Mouse (Mus musculus): ENCODE data around the gene Asb4. TPM values are rescaled to one million over a fixed set of nuclear protein-coding genes. Genes with fewer than 3 reads are reported as not detected.

Asb4 gene
- polyA plus RNA-seq, 1 experiment from 2014 or later, result 17.1 TPM

GRCm38 (mm10) chr6:5429982-5430550 is 46.9 kb downstream of the Asb4 start:
- Histone ChIP-seq H3K9me3 (ENCODE audit: control insufficient read depth, low read length) (no peaks in the 10 kb centered on the region), H3K4me3 (replicated peaks; ENCODE audit: low read length) (no peak overlapping the region), H3K36me3 (replicated peaks; ENCODE audit: control insufficient read depth, insufficient read depth) (no peaks in the 10 kb centered on the region), H3K9ac (no peak overlapping the region), H3K4me1 (replicated peaks; ENCODE audit: control insufficient read depth, insufficient read depth, low read length) (no peaks in the 10 kb centered on the region), H3K27ac (no peak overlapping the region), H3K27me3 (ENCODE audit: control insufficient read depth, insufficient read depth, low read length) (no peaks in the 10 kb centered on the region), H3K4me2 (replicated peaks) (no peak overlapping the region)
- 96% methylated on average over 4 of the region's 4 CpGs for WGBS
- ATAC-seq (ENCODE audit: low FRiP score) (no peak), DNase-seq (ENCODE audit: low spot score) (no peak)

- ATAC-seq (ENCODE audit: low FRiP score), result no peak
- Histone ChIP-seq H3K27me3 (ENCODE audit: control insufficient read depth, insufficient read depth, low read length) (no peaks in the 10 kb centered on the region), H3K4me1 (replicated peaks; ENCODE audit: control insufficient read depth, insufficient read depth, low read length) (no peaks in the 10 kb centered on the region), H3K9ac (no peak overlapping the region), H3K27ac (no peak overlapping the region), H3K4me3 (replicated peaks; ENCODE audit: low read length) (no peak overlapping the region), H3K4me2 (replicated peaks) (no peak overlapping the region), H3K36me3 (replicated peaks; ENCODE audit: control insufficient read depth, insufficient read depth) (no peaks in the 10 kb centered on the region), H3K9me3 (ENCODE audit: control insufficient read depth, low read length) (no peaks in the 10 kb centered on the region)
- WGBS, result 84% methylated on average over 2 of the region's 2 CpGs
- no peak for DNase-seq (ENCODE audit: low spot score)
These were observed 50.7 kb downstream of the Asb4 start for GRCm38 (mm10) chr6:5433887-5434286.

- DNase-seq (ENCODE audit: low spot score) (no peak), ATAC-seq (ENCODE audit: low FRiP score) (no peak)
- no peaks in the 10 kb centered on the region for H3K9me3 ChIP-seq (ENCODE audit: control insufficient read depth, low read length)
- H3K4me1 ChIP-seq (replicated peaks; ENCODE audit: control insufficient read depth, insufficient read depth, low read length), result peaks cover 3% of the 10 kb centered on the region
- WGBS, result 51% methylated on average over 4 of the region's 4 CpGs
- no peaks in the 10 kb centered on the region for H3K27me3 ChIP-seq (ENCODE audit: control insufficient read depth, insufficient read depth, low read length)
- H3K4me3 ChIP-seq (replicated peaks; ENCODE audit: low read length), result no peak overlapping the region
- H3K27ac ChIP-seq, result no peak overlapping the region
- no peaks in the 10 kb centered on the region for H3K36me3 ChIP-seq (replicated peaks; ENCODE audit: control insufficient read depth, insufficient read depth)
- no peak overlapping the region for H3K4me2 ChIP-seq (replicated peaks)
- no peak overlapping the region for H3K9ac ChIP-seq
These were observed 54.6 kb downstream of the Asb4 start for GRCm38 (mm10) chr6:5437757-5438156.

GRCm38 (mm10) chr6:5441221-5441620 is 58.0 kb downstream of the Asb4 start:
- H3K27me3 ChIP-seq (ENCODE audit: control insufficient read depth, insufficient read depth, low read length), result no peaks in the 10 kb centered on the region
- no peak for ATAC-seq (ENCODE audit: low FRiP score)
- H3K4me2 ChIP-seq (replicated peaks), result no peak overlapping the region
- H3K9me3 ChIP-seq (ENCODE audit: control insufficient read depth, low read length), result no peaks in the 10 kb centered on the region
- 85% methylated on average over 6 of the region's 6 CpGs for WGBS
- peaks cover 5% of the 10 kb centered on the region for H3K4me1 ChIP-seq (replicated peaks; ENCODE audit: control insufficient read depth, insufficient read depth, low read length)
- H3K4me3 ChIP-seq (replicated peaks; ENCODE audit: low read length), result no peak overlapping the region
- H3K9ac ChIP-seq, result no peak overlapping the region
- no peak overlapping the region for H3K27ac ChIP-seq
- no peaks in the 10 kb centered on the region for H3K36me3 ChIP-seq (replicated peaks; ENCODE audit: control insufficient read depth, insufficient read depth)
- DNase-seq (ENCODE audit: low spot score), result no peak

GRCm38 (mm10) chr6:5442316-5443085 is 59.3 kb downstream of the Asb4 start:
- WGBS, result 16% methylated on average over 13 of the region's 14 CpGs
- Histone ChIP-seq H3K4me1 (replicated peaks; ENCODE audit: control insufficient read depth, insufficient read depth, low read length) (peaks cover 5% of the 10 kb centered on the region), H3K36me3 (replicated peaks; ENCODE audit: control insufficient read depth, insufficient read depth) (no peaks in the 10 kb centered on the region), H3K27me3 (ENCODE audit: control insufficient read depth, insufficient read depth, low read length) (no peaks in the 10 kb centered on the region), H3K9ac (no peak overlapping the region), H3K9me3 (ENCODE audit: control insufficient read depth, low read length) (no peaks in the 10 kb centered on the region), H3K4me2 (replicated peaks) (0 out of 2 replicates have a peak overlapping the region, but pooled peaks have one; percentile 12), H3K4me3 (replicated peaks; ENCODE audit: low read length) (no peak overlapping the region), H3K27ac (no peak overlapping the region)
- ATAC-seq (ENCODE audit: low FRiP score) (peak; percentile 14; the same call in 1 of the 2 replicates), DNase-seq (ENCODE audit: low spot score) (peak; percentile 29)

GRCm38 (mm10) chr6:5443104-5443863 is 60.1 kb downstream of the Asb4 start:
- no peak overlapping the region for H3K9ac ChIP-seq
- no peaks in the 10 kb centered on the region for H3K27me3 ChIP-seq (ENCODE audit: control insufficient read depth, insufficient read depth, low read length)
- no peak overlapping the region for H3K4me3 ChIP-seq (replicated peaks; ENCODE audit: low read length)
- peaks cover 5% of the 10 kb centered on the region for H3K4me1 ChIP-seq (replicated peaks; ENCODE audit: control insufficient read depth, insufficient read depth, low read length)
- H3K9me3 ChIP-seq (ENCODE audit: control insufficient read depth, low read length), result no peaks in the 10 kb centered on the region
- H3K36me3 ChIP-seq (replicated peaks; ENCODE audit: control insufficient read depth, insufficient read depth), result no peaks in the 10 kb centered on the region
- no peak overlapping the region for H3K27ac ChIP-seq
- H3K4me2 ChIP-seq (replicated peaks), result peak overlapping the region; percentile 12; the same call in 1 of the 2 replicates
- ATAC-seq (ENCODE audit: low FRiP score) (peak; percentile 43; the same call in 1 of the 2 replicates), DNase-seq (ENCODE audit: low spot score) (no peak)
- 32% methylated on average over 13 of the region's 13 CpGs for WGBS

GRCm38 (mm10) chr6:5444331-5444898 is 61.2 kb downstream of the Asb4 start:
- no peak overlapping the region for H3K9ac ChIP-seq
- H3K4me3 ChIP-seq (replicated peaks; ENCODE audit: low read length), result no peak overlapping the region
- H3K4me2 ChIP-seq (replicated peaks), result no peak overlapping the region
- no peak for DNase-seq (ENCODE audit: low spot score)
- H3K36me3 ChIP-seq (replicated peaks; ENCODE audit: control insufficient read depth, insufficient read depth), result no peaks in the 10 kb centered on the region
- no peaks in the 10 kb centered on the region for H3K9me3 ChIP-seq (ENCODE audit: control insufficient read depth, low read length)
- H3K27me3 ChIP-seq (ENCODE audit: control insufficient read depth, insufficient read depth, low read length), result no peaks in the 10 kb centered on the region
- H3K4me1 ChIP-seq (replicated peaks; ENCODE audit: control insufficient read depth, insufficient read depth, low read length), result peaks cover 5% of the 10 kb centered on the region
- WGBS, result 94% methylated on average over 5 of the region's 5 CpGs
- H3K27ac ChIP-seq, result no peak overlapping the region
- ATAC-seq (ENCODE audit: low FRiP score), result no peak

- no peaks in the 10 kb centered on the region for H3K9me3 ChIP-seq (ENCODE audit: control insufficient read depth, low read length)
- no peaks in the 10 kb centered on the region for H3K27me3 ChIP-seq (ENCODE audit: control insufficient read depth, insufficient read depth, low read length)
- ATAC-seq (ENCODE audit: low FRiP score), result no peak
- H3K36me3 ChIP-seq (replicated peaks; ENCODE audit: control insufficient read depth, insufficient read depth), result no peaks in the 10 kb centered on the region
- peaks cover 5% of the 10 kb centered on the region for H3K4me1 ChIP-seq (replicated peaks; ENCODE audit: control insufficient read depth, insufficient read depth, low read length)
- no peak overlapping the region for H3K4me3 ChIP-seq (replicated peaks; ENCODE audit: low read length)
- WGBS, result 76% methylated on average over 4 of the region's 4 CpGs
- no peak overlapping the region for H3K4me2 ChIP-seq (replicated peaks)
- H3K27ac ChIP-seq, result no peak overlapping the region
- H3K9ac ChIP-seq, result no peak overlapping the region
- DNase-seq (ENCODE audit: low spot score), result no peak
These were observed 63.8 kb downstream of the Asb4 start for GRCm38 (mm10) chr6:5447013-5447412.

GRCm38 (mm10) chr6:5447546-5447945 is 64.4 kb downstream of the Asb4 start:
- DNase-seq (ENCODE audit: low spot score) (peak; percentile 28), ATAC-seq (ENCODE audit: low FRiP score) (peak; percentile 78; the same call in 1 of the 2 replicates)
- no peaks in the 10 kb centered on the region for H3K36me3 ChIP-seq (replicated peaks; ENCODE audit: control insufficient read depth, insufficient read depth)
- no peak overlapping the region for H3K4me3 ChIP-seq (replicated peaks; ENCODE audit: low read length)
- no peaks in the 10 kb centered on the region for H3K9me3 ChIP-seq (ENCODE audit: control insufficient read depth, low read length)
- no peaks in the 10 kb centered on the region for H3K27me3 ChIP-seq (ENCODE audit: control insufficient read depth, insufficient read depth, low read length)
- WGBS, result 17% methylated on average over 6 of the region's 6 CpGs
- H3K4me1 ChIP-seq (replicated peaks; ENCODE audit: control insufficient read depth, insufficient read depth, low read length), result peaks cover 5% of the 10 kb centered on the region
- H3K9ac ChIP-seq, result no peak overlapping the region
- H3K27ac ChIP-seq, result no peak overlapping the region
- H3K4me2 ChIP-seq (replicated peaks), result no peak overlapping the region
